14 mouse cellular contexts compared by ENCODE assay signal in the genomic region with DNA sequence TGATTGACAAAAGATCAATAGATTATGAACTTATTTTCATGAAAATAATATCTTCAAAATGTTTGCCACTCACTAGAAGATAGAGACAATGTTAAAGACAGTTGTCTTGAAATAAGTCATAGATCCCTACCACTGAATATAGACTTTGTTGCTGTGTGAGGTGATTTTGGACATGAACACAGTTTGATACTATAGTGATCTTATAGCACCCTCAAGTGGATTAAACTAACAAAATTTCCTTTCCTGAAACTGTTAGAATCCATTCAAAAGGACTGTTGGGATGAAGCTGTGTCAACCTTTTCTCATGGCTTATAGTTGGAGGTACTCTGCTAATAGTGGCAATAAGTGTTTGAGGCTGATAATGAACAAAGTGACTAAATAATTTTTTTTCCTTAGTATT. TPM values are rescaled to one million over a fixed set of nuclear protein-coding genes. Genes with fewer than 3 reads are reported as not detected.
A peak's percentile ranks its signal among the peaks of the same experiment; 100 is the strongest.
DNase-seq lines count a peak whose midpoint lies in the region; ATAC-seq and TF ChIP-seq lines count a peak whose summit lies in the region.
"Had no signal": no experiment of that assay in that cellular context is flagged by ENCODE, and none has a peak within 500 bp of the region (broad histone marks: within the 10 kb centered on the region; RNA-seq: fewer than 3 reads in every experiment).

No protein-coding gene starts in this region.

- peak; percentile 25 for DNase-seq in embryonic facial prominence, embryonic 11.5 days (ENCODE audit: low spot score)
- DNase-seq in embryonic facial prominence, embryonic 10.5 days (ENCODE audit: low spot score), result no peak
- DNase-seq in layer of hippocampus, adult 9-10 months (ENCODE audit: low spot score), result peak; percentile 43
- DNase-seq in layer of hippocampus, adult 11-12 months (ENCODE audit: low spot score), result no peak
- no peak for DNase-seq in MEL (ENCODE audit: low read depth, low spot score)
- DNase-seq in kidney, postnatal 25 days, result no peak
- DNase-seq in right cerebral cortex, postnatal 25 days, result no peak
- DNase-seq: cerebellum, postnatal 25 days; thymus, postnatal 4 days had no signal

- peak in 1 of 3 experiments; percentile 35; a peak in 2 of 6 replicates for TF ChIP-seq CTCF in MEL (IDR thresholded peaks at IDR 0.05 in 2 of 3, conservative IDR thresholded peaks at IDR 0.05 in 1 of 3; ENCODE audit: control insufficient read depth in 1 of 3, insufficient read depth in 1 of 3, low read depth in 2 of 3, low read length in 3 of 3, poor library complexity in 1 of 3, severe bottlenecking in 1 of 3)

- no peak overlapping the region for H3K27ac ChIP-seq in embryonic facial prominence, embryonic 11.5 days (replicated peaks; ENCODE audit: low read depth, low read length)
- H3K27ac ChIP-seq in embryonic facial prominence, embryonic 10.5 days (replicated peaks), result no peak overlapping the region
- no peak overlapping the region for H3K27ac ChIP-seq in MEL (ENCODE audit: control insufficient read depth, low read depth, low read length)
- no peak overlapping the region for H3K27ac ChIP-seq in hindbrain, embryonic 16.5 days (ENCODE audit: low read depth, low read length)
- H3K27ac ChIP-seq: intestine, embryonic 15.5 days; liver, embryonic 15.5 days; midbrain, embryonic 12.5 days had no signal

- no peak for ATAC-seq in embryonic facial prominence, embryonic 11.5 days (replicated peaks; ENCODE audit: insufficient number of reproducible peaks, low FRiP score, low TSS enrichment, low read depth)
- peak; percentile 80 for ATAC-seq in hindbrain, embryonic 16.5 days
- ATAC-seq: intestine, embryonic 15.5 days had no signal

- peak; percentile 56 for TF ChIP-seq RAD21 in MEL (IDR thresholded peaks at IDR 0.05; ENCODE audit: low read depth, low read length)

- no peaks in the 10 kb centered on the region for H3K9me3 ChIP-seq in embryonic facial prominence, embryonic 11.5 days (replicated peaks; ENCODE audit: control insufficient read depth, low read length)
- H3K9me3 ChIP-seq in embryonic facial prominence, embryonic 10.5 days, result no peaks in the 10 kb centered on the region
- H3K9me3 ChIP-seq in MEL (replicated peaks; ENCODE audit: insufficient read depth, low read length), result no peaks in the 10 kb centered on the region
- H3K9me3 ChIP-seq in hindbrain, embryonic 16.5 days (ENCODE audit: control insufficient read depth, low read length), result no peaks in the 10 kb centered on the region
- H3K9me3 ChIP-seq: intestine, embryonic 15.5 days; liver, embryonic 15.5 days; midbrain, embryonic 12.5 days had no signal

- no peak for TF ChIP-seq EP300 in MEL (IDR thresholded peaks at IDR 0.05; ENCODE audit: low read depth in 1 of 2, low read length in 2 of 2)

- H3K27me3 ChIP-seq in embryonic facial prominence, embryonic 11.5 days (ENCODE audit: control insufficient read depth, insufficient read depth, low read length), result no peaks in the 10 kb centered on the region
- no peaks in the 10 kb centered on the region for H3K27me3 ChIP-seq in embryonic facial prominence, embryonic 10.5 days (replicated peaks; ENCODE audit: low read depth, poor library complexity, severe bottlenecking)
- H3K27me3 ChIP-seq in MEL (ENCODE audit: control insufficient read depth in 1 of 2, insufficient read depth in 2 of 2, low read length in 2 of 2), result peaks cover 6 to 19% of the 10 kb centered on the region in 2 experiments
- H3K27me3 ChIP-seq in hindbrain, embryonic 16.5 days (replicated peaks; ENCODE audit: control insufficient read depth, insufficient read depth, low read length), result no peaks in the 10 kb centered on the region
- H3K27me3 ChIP-seq: intestine, embryonic 15.5 days; liver, embryonic 15.5 days had no signal

- no peak overlapping the region for H3K9ac ChIP-seq in embryonic facial prominence, embryonic 11.5 days (replicated peaks; ENCODE audit: low read length)
- no peak overlapping the region for H3K9ac ChIP-seq in MEL (ENCODE audit: control insufficient read depth, low read depth, low read length, poor library complexity, severe bottlenecking)
- H3K9ac ChIP-seq in hindbrain, embryonic 16.5 days (ENCODE audit: low read depth, low read length), result no peak overlapping the region
- H3K9ac ChIP-seq: intestine, embryonic 15.5 days; liver, embryonic 15.5 days; midbrain, embryonic 12.5 days had no signal

- H3K79me2 ChIP-seq in MEL (ENCODE audit: control insufficient read depth, insufficient read depth, low read length, poor library complexity), result no peaks in the 10 kb centered on the region

- no peak overlapping the region for H3K4me2 ChIP-seq in embryonic facial prominence, embryonic 11.5 days (ENCODE audit: low read depth, low read length)
- H3K4me2 ChIP-seq in hindbrain, embryonic 16.5 days (ENCODE audit: low read length), result no peak overlapping the region
- H3K4me2 ChIP-seq: heart, embryonic 11.5 days; intestine, embryonic 15.5 days; liver, embryonic 15.5 days; midbrain, embryonic 12.5 days had no signal

- H3K4me3 ChIP-seq in embryonic facial prominence, embryonic 11.5 days (ENCODE audit: low read depth, low read length), result no peak overlapping the region
- no peak overlapping the region for H3K4me3 ChIP-seq in embryonic facial prominence, embryonic 10.5 days
- no peak overlapping the region for H3K4me3 ChIP-seq in MEL (ENCODE audit: control insufficient read depth in 1 of 2, insufficient read depth in 1 of 2, low read depth in 2 of 2, low read length in 2 of 2)
- no peak overlapping the region for H3K4me3 ChIP-seq in hindbrain, embryonic 16.5 days (ENCODE audit: low read length)
- H3K4me3 ChIP-seq: intestine, embryonic 15.5 days; liver, embryonic 15.5 days; midbrain, embryonic 12.5 days had no signal

- H3K4me1 ChIP-seq in embryonic facial prominence, embryonic 11.5 days (ENCODE audit: control insufficient read depth, insufficient read depth, low read length), result no peaks in the 10 kb centered on the region
- H3K4me1 ChIP-seq in embryonic facial prominence, embryonic 10.5 days, result no peaks in the 10 kb centered on the region
- H3K4me1 ChIP-seq in MEL (ENCODE audit: control insufficient read depth in 1 of 2, insufficient read depth in 2 of 2, low read length in 2 of 2), result no peaks in the 10 kb centered on the region
- H3K4me1 ChIP-seq in hindbrain, embryonic 16.5 days (ENCODE audit: control insufficient read depth, insufficient read depth, low read depth, low read length), result no peaks in the 10 kb centered on the region
- H3K4me1 ChIP-seq: intestine, embryonic 15.5 days; liver, embryonic 15.5 days; midbrain, embryonic 12.5 days had no signal

- no peaks in the 10 kb centered on the region for H3K36me3 ChIP-seq in embryonic facial prominence, embryonic 11.5 days (replicated peaks; ENCODE audit: control insufficient read depth, insufficient read depth, low read depth, low read length)
- H3K36me3 ChIP-seq in embryonic facial prominence, embryonic 10.5 days (replicated peaks), result no peaks in the 10 kb centered on the region
- H3K36me3 ChIP-seq in MEL (ENCODE audit: control insufficient read depth in 1 of 2, insufficient read depth in 2 of 2, low read length in 2 of 2), result no peaks in the 10 kb centered on the region
- H3K36me3 ChIP-seq in hindbrain, embryonic 16.5 days (ENCODE audit: control insufficient read depth, insufficient read depth, low read length), result no peaks in the 10 kb centered on the region
- H3K36me3 ChIP-seq: intestine, embryonic 15.5 days; liver, embryonic 15.5 days; midbrain, embryonic 12.5 days had no signal

- no peak for TF ChIP-seq POLR2A in MEL (IDR thresholded peaks at IDR 0.05; ENCODE audit: control insufficient read depth in 1 of 2, insufficient read depth in 1 of 2, low read depth in 1 of 2, low read length in 2 of 2, poor library complexity in 1 of 2)

TF ChIP-seq in MEL, 35 proteins besides CTCF, POLR2A, EP300 and RAD21:
- TF ChIP-seq E2F4 (IDR thresholded peaks at IDR 0.05; ENCODE audit: borderline replicate concordance, low read depth, low read length) (no peak), SMC3 (IDR thresholded peaks at IDR 0.05; ENCODE audit: low read depth, low read length) (peak; percentile 29; the same call in 1 of the 2 replicates)

RNA-seq across cellular contexts. Expression of a gene that starts 8.7 kb away (rescaled TPM):
- 65.1 and 65.2 TPM in 2 replicates for polyA plus RNA-seq in embryonic facial prominence, embryonic 11.5 days (2014; fragmentation: Nextera tagmentation; extraction: Ambion mirVana)
- 50.7 and 55.0 TPM in 2 replicates for polyA plus RNA-seq in embryonic facial prominence, embryonic 10.5 days (2016; fragmentation: Nextera tagmentation; extraction: Ambion mirVana)
- total RNA-seq in MEL (2012; rRNA removed), result 20.2 and 24.6 TPM in 2 replicates
- 10 to 100 TPM; 26.4 to 54.2 TPM for polyA plus RNA-seq in MEL (2012; ENCODE audit: insufficient read depth in 1 of 2, insufficient read length in 2 of 2, low read depth in 1 of 2, low replicate concordance in 2 of 2, missing spikeins in 1 of 2)
- polyA plus RNA-seq in hindbrain, embryonic 16.5 days (2015; fragmentation: Nextera tagmentation; extraction: Ambion mirVana), result 56.7 and 62.0 TPM in 2 replicates

RNA-seq across cellular contexts. Expression of a gene that starts 53.1 kb away (rescaled TPM):
- polyA plus RNA-seq in embryonic facial prominence, embryonic 11.5 days (2014; fragmentation: Nextera tagmentation; extraction: Ambion mirVana), result 6.3 and 6.7 TPM in 2 replicates
- 5.8 and 6.2 TPM in 2 replicates for polyA plus RNA-seq in embryonic facial prominence, embryonic 10.5 days (2016; fragmentation: Nextera tagmentation; extraction: Ambion mirVana)
- 0.96 and 1.2 TPM in 2 replicates for total RNA-seq in MEL (2012; rRNA removed)
- polyA plus RNA-seq in MEL (2012; ENCODE audit: insufficient read depth in 1 of 2, insufficient read length in 2 of 2, low read depth in 1 of 2, low replicate concordance in 2 of 2, missing spikeins in 1 of 2), result 1 to 10 TPM in 1 of 2 experiments, not detected in 1; 6.1 TPM
- 17.4 and 18.4 TPM in 2 replicates for polyA plus RNA-seq in hindbrain, embryonic 16.5 days (2015; fragmentation: Nextera tagmentation; extraction: Ambion mirVana)

Comparison
In these comparisons a context has a peak if more than half of its experiments do, and no peak if none do; other contexts are left out.
1. DNase-seq: peak in embryonic facial prominence, embryonic 11.5 days (single experiment) and layer of hippocampus, adult 9-10 months (single experiment); none in embryonic facial prominence, embryonic 10.5 days (single experiment), layer of hippocampus, adult 11-12 months (single experiment), MEL (single experiment), kidney, postnatal 25 days (0 of 2) and right cerebral cortex, postnatal 25 days (single experiment).